Mouse (Mus musculus) liver, adult 2 months (tissue): ENCODE results near the gene Cdkl3.

Experiments used
- CTCF ChIP-seq: fragments of 200-500 bp; IDR thresholded peaks from 2 replicates; pipeline ENCODE4 v1.5.1; 2011; ENCODE audit warnings: low read depth, low read length, control low read depth
- POLR2A ChIP-seq: fragments of 200-500 bp; IDR thresholded peaks from 2 replicates; pipeline ENCODE4 v1.6.1; 2011; ENCODE audit warnings: low read length, control low read depth; ENCODE audit not compliant: insufficient read depth; ENCODE audit errors: extremely low read depth

GRCm38 (mm10) chr11:52059001-52059400 is 55.0 kb downstream of the Cdkl3 start:
- no peak for TF ChIP-seq POLR2A
- no peak for TF ChIP-seq CTCF
